Mouse (Mus musculus) left cerebral cortex, postnatal 10 days (tissue): ENCODE data around the gene Naa11. TPM values are rescaled to one million over a fixed set of nuclear protein-coding genes. Genes with fewer than 3 reads are reported as not detected.

Experiments used
- DNase-seq, 2 experiments: peaks; one replicate each; pipeline ENCODE4 v3.0.0; 2021 to 2022; ENCODE audit warnings: low spot score in 2 of 2, mixed read lengths in 1 of 2; ENCODE audit errors: extremely low spot score in 1 of 2
- intact Hi-C: fragments of 180-260 bp; cut with DNase I; formaldehyde crosslinking; loops from one replicate; pipeline ENCODE4 v1.15.1; 2025
- total RNA-seq, 2 experiments: library from RNA; stranded (reverse); gene quantifications; 2 replicates each; pipeline ENCODE4 v1.2.3; 2021

Gene Naa11
- total RNA-seq, 2 experiments from 2014 or later, result 0.20 to 0.21 TPM

GRCm38 (mm10) chr5:97348760-97349159 is 43.4 kb downstream of the Naa11 start:
- DNase-seq, result no peak
- intact Hi-C loops, result no loop called here

- DNase-seq, result no peak
- intact Hi-C loops, result no loop called here
These were observed 43.9 kb downstream of the Naa11 start for GRCm38 (mm10) chr5:97348310-97348709.

- intact Hi-C loops, result no loop called here
- DNase-seq, result peak; percentile 17 to 20
These were observed 46.4 kb downstream of the Naa11 start for GRCm38 (mm10) chr5:97345732-97346253.

- intact Hi-C loops, result no loop called here
- DNase-seq, result no peak
These were observed 47.0 kb downstream of the Naa11 start for GRCm38 (mm10) chr5:97345129-97345528.

GRCm38 (mm10) chr5:97344144-97344543 is 48.0 kb downstream of the Naa11 start:
- intact Hi-C loops, result no loop called here

GRCm38 (mm10) chr5:97334794-97335193 is 57.4 kb downstream of the Naa11 start:
- intact Hi-C loops, result no loop called here
- no peak for DNase-seq

More at GRCm38 (mm10) chr5:97344144-97344543, 48.0 kb downstream of the Naa11 start:
- no peak for DNase-seq

Other genes starting within 250 kb of the Naa11 start
- under 1 TPM in 1 of 2 experiments, not detected in 1; 0.24 TPM for gene Gk2, start 64.6 kb upstream of the Naa11 start, total RNA-seq